Mouse (Mus musculus) kidney, adult 2 months (tissue): ENCODE data around the gene Tmem144. TPM values are rescaled to one million over a fixed set of nuclear protein-coding genes. Genes with fewer than 3 reads are reported as not detected.

Experiments used
- DNase-seq: peaks from one replicate; pipeline ENCODE4 v3.0.0; 2021
- H3K27ac ChIP-seq: fragments of 200-500 bp; 2 replicates; pipeline ENCODE4 v1.5.1; 2012; ENCODE audit warnings: low read depth, low read length, control low read depth, inconsistent platforms; ENCODE audit not compliant: insufficient read depth
- H3K27me3 ChIP-seq: fragments of 200-500 bp; replicated peaks from 2 replicates; pipeline ENCODE4 v1.6.1; 2012; ENCODE audit warnings: mild to moderate bottlenecking, moderate library complexity, low read length, inconsistent platforms; ENCODE audit not compliant: control insufficient read depth, insufficient read depth
- H3K36me3 ChIP-seq: fragments of 200-500 bp; 2 replicates; pipeline ENCODE4 v1.6.1; 2012; ENCODE audit warnings: mild to moderate bottlenecking, moderate library complexity, low read length, inconsistent platforms; ENCODE audit not compliant: control insufficient read depth, insufficient read depth
- H3K4me1 ChIP-seq: fragments of 200-500 bp; 2 replicates; pipeline ENCODE4 v1.6.1; 2011; ENCODE audit warnings: low read length; ENCODE audit not compliant: control insufficient read depth, insufficient read depth
- H3K4me3 ChIP-seq: fragments of 200-500 bp; 2 replicates; pipeline ENCODE4 v1.5.1; 2011; ENCODE audit warnings: mild to moderate bottlenecking, low read depth, low read length, control low read depth; ENCODE audit not compliant: insufficient read depth
- CTCF ChIP-seq: fragments of 200-500 bp; conservative IDR thresholded peaks from 2 replicates; pipeline ENCODE4 v1.5.1; 2011; ENCODE audit warnings: low read depth, mild to moderate bottlenecking, control low read depth, low read length, moderate library complexity, mixed read lengths; ENCODE audit not compliant: insufficient read depth, insufficient read length
- POLR2A ChIP-seq: fragments of 200-500 bp; IDR thresholded peaks from one replicate; pipeline ENCODE4 v1.6.1; 2011; ENCODE audit warnings: low read depth, low read length, control low read depth
- WGBS: fragments of 180-500 bp; shearing (Covaris S2); methylation state at CpG from one replicate; pipeline ENCODE4 v1.1.7; 2018; 5-methylcytosine and 5-hydroxymethylcytosine counted together
- polyA plus RNA-seq: library from polyadenylated mRNA; depleted of rRNA; stranded (reverse); fragments of >200 nt; gene quantifications from 2 replicates; pipeline ENCODE4 v1.2.3, GENCODE M21; 2012

The Tmem144 gene
- polyA plus RNA-seq, 1 experiment = 7.4 TPM

GRCm38 (mm10) chr3:79887966-79888365 lies 35.4 kb upstream of the Tmem144 start:
- Histone ChIP-seq H3K36me3 (no peaks in the 10 kb centered on the region), H3K27me3 (no peaks in the 10 kb centered on the region), H3K4me1 (0 out of 2 replicates have a peak, but pooled peaks cover 3% of the 10 kb centered on the region), H3K4me3 (no peak overlapping the region), H3K27ac (no peak overlapping the region)
- DNase-seq = no peak
- TF ChIP-seq POLR2A (no peak), CTCF (no peak)
- 77% methylated on average over 2 of the region's 2 CpGs for WGBS

GRCm38 (mm10) chr3:79887161-79887855 lies 34.7 kb upstream of the Tmem144 start:
- H3K4me1 ChIP-seq = 0 out of 2 replicates have a peak, but pooled peaks cover 3% of the 10 kb centered on the region
- H3K27ac ChIP-seq = no peak overlapping the region
- peak overlapping the region; percentile 44 for H3K4me3 ChIP-seq
- no peaks in the 10 kb centered on the region for H3K27me3 ChIP-seq
- no peak for DNase-seq
- WGBS = 69% methylated on average over 8 of the region's 8 CpGs
- no peaks in the 10 kb centered on the region for H3K36me3 ChIP-seq
- no peak for TF ChIP-seq POLR2A
- no peak for TF ChIP-seq CTCF

- TF ChIP-seq CTCF (peak; percentile 33), POLR2A (no peak)
- Histone ChIP-seq H3K36me3 (no peaks in the 10 kb centered on the region), H3K27ac (no peak overlapping the region), H3K4me1 (0 out of 2 replicates have a peak, but pooled peaks cover 3% of the 10 kb centered on the region), H3K27me3 (no peaks in the 10 kb centered on the region), H3K4me3 (peak overlapping the region; percentile 44)
- no peak for DNase-seq
- 59% methylated on average over 23 of the region's 23 CpGs for WGBS
Observed at GRCm38 (mm10) chr3:79886357-79887091, 34.0 kb upstream of the Tmem144 start.

DNA sequence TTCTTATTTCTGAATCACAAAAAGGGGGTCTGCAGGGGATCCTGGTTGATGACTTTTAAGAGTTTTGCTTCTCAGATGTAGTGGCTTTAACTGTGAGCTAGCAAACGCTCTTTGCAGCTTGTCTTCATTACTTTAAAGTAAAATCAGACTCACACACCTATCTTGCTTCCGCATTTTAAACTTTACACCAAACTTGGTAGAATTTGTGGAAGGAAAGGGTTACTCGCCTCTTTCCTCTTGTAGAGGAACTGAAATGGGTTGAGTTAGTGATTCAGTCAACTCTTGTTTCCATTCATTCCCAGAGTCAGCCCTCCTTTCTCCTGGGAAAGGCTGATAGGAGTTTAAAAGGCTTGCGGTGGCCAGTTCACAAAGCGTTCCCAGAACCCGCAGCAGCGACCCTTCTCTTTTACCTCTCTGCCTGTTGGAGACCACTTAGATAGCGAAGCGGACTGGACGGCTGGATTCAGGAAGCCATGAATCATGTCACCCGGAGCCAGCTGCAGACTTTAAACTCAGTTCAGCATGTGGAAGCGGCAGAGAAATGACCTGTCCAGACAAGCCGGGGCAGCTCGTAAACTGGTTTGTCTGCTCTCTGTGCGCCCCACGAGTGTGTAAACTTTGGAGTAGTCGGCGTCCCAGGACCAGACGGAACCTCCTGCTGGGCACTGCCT lies 33.2 kb upstream of the Tmem144 start:
- H3K27ac ChIP-seq = peak overlapping the region; percentile 2; the same call in 1 of the 2 replicates
- H3K27me3 ChIP-seq = no peaks in the 10 kb centered on the region
- 8% methylated on average over 19 of the region's 19 CpGs for WGBS
- H3K4me3 ChIP-seq = peak overlapping the region; percentile 44
- H3K36me3 ChIP-seq = no peaks in the 10 kb centered on the region
- 0 out of 2 replicates have a peak, but pooled peaks cover 3% of the 10 kb centered on the region for H3K4me1 ChIP-seq
- DNase-seq = peak; percentile 66
- no peak for TF ChIP-seq CTCF
- no peak for TF ChIP-seq POLR2A

DNA sequence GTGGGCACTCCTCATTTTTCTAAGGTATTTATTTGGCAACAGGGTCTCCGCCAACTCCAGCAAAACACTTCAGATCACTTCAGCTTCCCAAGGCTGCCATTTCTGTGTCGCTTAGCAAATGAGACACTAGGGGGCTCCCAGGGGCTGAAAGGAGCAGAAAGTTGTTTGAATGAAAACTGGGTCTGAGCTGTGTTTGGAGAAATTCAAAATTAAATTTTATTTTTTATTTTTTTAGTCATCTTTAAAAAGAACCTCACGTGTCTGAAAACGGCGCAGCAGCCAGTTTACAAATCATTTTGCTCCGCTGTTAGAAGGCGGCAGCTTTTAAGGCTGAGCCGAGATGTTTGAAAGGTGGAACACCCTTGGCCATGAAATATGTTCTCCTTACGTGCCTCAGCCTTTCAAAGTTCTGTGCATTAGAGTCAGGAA lies 32.2 kb upstream of the Tmem144 start:
- 0 out of 2 replicates have a peak, but pooled peaks cover 3% of the 10 kb centered on the region for H3K4me1 ChIP-seq
- peak overlapping the region; percentile 37; the same call in 1 of the 2 replicates for H3K4me3 ChIP-seq
- H3K27me3 ChIP-seq = no peaks in the 10 kb centered on the region
- H3K36me3 ChIP-seq = no peaks in the 10 kb centered on the region
- TF ChIP-seq POLR2A (no peak), CTCF (peak; percentile 60)
- DNase-seq = peak; percentile 64
- H3K27ac ChIP-seq = no peak overlapping the region
- 9% methylated on average over 9 of the region's 9 CpGs for WGBS

DNA sequence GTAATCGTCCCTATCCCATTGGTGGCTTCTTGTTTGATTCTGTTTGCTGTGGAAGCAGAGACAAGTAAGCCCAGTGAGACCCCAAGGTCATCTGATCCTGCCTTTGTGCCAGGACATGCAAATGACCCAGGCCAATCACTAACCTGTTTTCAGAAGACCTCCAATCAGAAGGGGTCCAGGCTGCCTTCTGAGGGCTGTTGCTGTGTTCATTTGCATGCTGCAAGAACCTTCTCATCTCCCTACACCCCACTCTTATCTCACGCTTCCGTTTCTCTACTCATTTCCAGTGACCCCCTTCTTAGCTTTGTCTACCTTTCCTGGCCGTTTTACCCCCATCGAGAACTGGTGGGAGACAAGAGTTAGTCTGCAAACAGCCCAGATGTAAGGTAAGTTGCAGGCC lies 31.7 kb upstream of the Tmem144 start, which contains the start of gene Fam198b:
TSS of gene Fam198b (plus strand) at position 229 of the 400 bp plus-strand sequence.
- 0 out of 2 replicates have a peak, but pooled peaks cover 3% of the 10 kb centered on the region for H3K4me1 ChIP-seq
- H3K4me3 ChIP-seq = peak within 1 kb of the TSS; percentile 37; the same call in 1 of the 2 replicates
- 45% methylated on average over 5 of the region's 5 CpGs for WGBS
- no peak within 1 kb of the TSS for H3K27ac ChIP-seq
- no peaks in the 10 kb centered on the region for H3K27me3 ChIP-seq
- TF ChIP-seq POLR2A (no peak), CTCF (no peak)
- no peak for DNase-seq
- H3K36me3 ChIP-seq = no peaks in the 10 kb centered on the region
